Mouse (Mus musculus): ENCODE data around the gene Nupl2. TPM values are rescaled to one million over a fixed set of nuclear protein-coding genes. Genes with fewer than 3 reads are reported as not detected.

Nupl2 gene
- polyA plus RNA-seq, 1 experiment from 2014 or later = 15.1 TPM

DNA sequence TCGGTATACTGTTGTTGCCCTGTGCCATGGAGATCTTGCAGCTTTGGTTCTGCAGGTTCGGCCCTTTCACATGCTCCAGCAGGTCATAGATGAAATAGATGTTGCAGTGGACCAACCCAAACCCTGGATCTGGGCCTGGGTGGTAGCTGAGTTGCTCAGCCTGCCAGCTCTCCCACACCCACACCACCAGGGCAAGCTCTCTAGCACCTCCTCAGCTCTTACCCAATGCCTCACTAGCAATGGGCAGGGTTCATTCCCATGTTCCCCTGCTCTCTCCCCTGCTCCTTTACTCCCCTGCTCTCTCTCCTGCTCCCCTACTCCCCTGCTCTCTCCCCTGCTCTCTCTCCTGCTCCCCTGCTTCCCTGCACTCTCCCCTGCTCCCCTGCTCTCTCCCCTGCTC, 27.1 kb downstream of the Nupl2 start:
- H3K4me1 ChIP-seq (ENCODE audit: control insufficient read depth, insufficient read depth, low read length) = no peaks in the 10 kb centered on the region
- no peaks in the 10 kb centered on the region for H3K9me3 ChIP-seq (replicated peaks; ENCODE audit: control insufficient read depth, low read length)
- no peaks in the 10 kb centered on the region for H3K36me3 ChIP-seq (ENCODE audit: control insufficient read depth, insufficient read depth, low read length)
- DNase-seq (ENCODE audit: low spot score) (no peak), ATAC-seq (no peak)
- H3K9ac ChIP-seq (ENCODE audit: low read length) = no peak overlapping the region
- no peak overlapping the region for H3K27ac ChIP-seq (ENCODE audit: low read depth, low read length)
- no peak overlapping the region for H3K4me3 ChIP-seq (ENCODE audit: low read depth, low read length)
- no peak overlapping the region for H3K4me2 ChIP-seq (ENCODE audit: low read length)
- no peaks in the 10 kb centered on the region for H3K27me3 ChIP-seq (replicated peaks; ENCODE audit: control insufficient read depth, insufficient read depth, low read length)
- 82% methylated on average over 2 of the region's 2 CpGs for WGBS

DNA sequence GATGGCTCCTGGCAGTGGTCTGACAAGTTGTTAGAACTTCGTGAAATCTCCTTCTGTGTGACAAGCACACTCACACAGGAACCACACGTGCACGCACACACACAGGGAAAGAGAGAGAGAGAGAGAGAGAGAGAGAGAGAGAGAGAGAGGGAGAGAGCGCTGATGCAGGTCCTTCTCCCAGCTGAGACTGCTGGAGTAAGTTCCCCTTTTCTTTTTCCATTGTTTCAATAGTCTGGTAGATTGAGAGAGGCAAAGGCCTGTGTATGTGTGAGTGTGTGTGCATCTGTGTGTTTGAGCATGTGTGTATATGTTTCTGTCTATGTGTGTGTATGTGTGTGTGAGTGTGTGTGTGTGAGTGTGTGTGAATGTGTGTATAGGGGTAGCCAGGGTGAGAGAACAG, 36.2 kb downstream of the Nupl2 start:
- DNase-seq (ENCODE audit: low spot score) = no peak
- Histone ChIP-seq H3K4me3 (ENCODE audit: low read depth, low read length) (no peak overlapping the region), H3K27me3 (replicated peaks; ENCODE audit: control insufficient read depth, insufficient read depth, low read length) (no peaks in the 10 kb centered on the region)

DNA sequence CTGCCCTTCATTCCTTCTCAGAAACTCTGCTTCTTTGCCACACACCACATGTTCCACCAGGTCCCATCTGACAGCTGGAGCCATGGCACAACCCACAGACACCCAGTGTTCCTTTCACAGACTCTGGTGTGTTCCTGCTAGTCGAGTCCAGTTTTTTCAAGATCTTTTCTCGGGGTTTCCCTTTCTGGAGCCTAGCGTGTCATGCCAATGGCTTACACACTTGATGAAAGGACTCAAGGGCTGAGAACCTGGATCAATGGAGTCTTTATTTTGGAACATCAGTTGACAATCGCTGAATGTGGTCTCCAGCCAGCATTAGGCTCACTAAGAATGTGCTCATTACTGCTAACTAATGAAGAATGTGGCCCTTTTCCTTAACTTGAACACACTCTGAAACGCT, 37.7 kb downstream of the Nupl2 start:
- WGBS = 19% methylated on average over 5 of the region's 5 CpGs
- Histone ChIP-seq H3K27me3 (replicated peaks; ENCODE audit: control insufficient read depth, insufficient read depth, low read length) (no peaks in the 10 kb centered on the region), H3K9ac (ENCODE audit: low read length) (no peak overlapping the region), H3K9me3 (replicated peaks; ENCODE audit: control insufficient read depth, low read length) (no peaks in the 10 kb centered on the region), H3K4me3 (ENCODE audit: low read depth, low read length) (no peak overlapping the region), H3K4me2 (ENCODE audit: low read length) (no peak overlapping the region), H3K27ac (ENCODE audit: low read depth, low read length) (no peak overlapping the region), H3K36me3 (ENCODE audit: control insufficient read depth, insufficient read depth, low read length) (no peaks in the 10 kb centered on the region), H3K4me1 (ENCODE audit: control insufficient read depth, insufficient read depth, low read length) (no peaks in the 10 kb centered on the region)
- DNase-seq (ENCODE audit: low spot score) (peak; percentile 33), ATAC-seq (0 out of 2 replicates have a peak, but pooled peaks have one; percentile 18)

More for the DNA sequence above, 36.2 kb downstream of the Nupl2 start:
- H3K27ac ChIP-seq (ENCODE audit: low read depth, low read length) = no peak overlapping the region
- H3K9me3 ChIP-seq (replicated peaks; ENCODE audit: control insufficient read depth, low read length) = no peaks in the 10 kb centered on the region
- H3K36me3 ChIP-seq (ENCODE audit: control insufficient read depth, insufficient read depth, low read length) = no peaks in the 10 kb centered on the region
- no peak overlapping the region for H3K9ac ChIP-seq (ENCODE audit: low read length)
- H3K4me2 ChIP-seq (ENCODE audit: low read length) = no peak overlapping the region
- ATAC-seq = no peak
- no peaks in the 10 kb centered on the region for H3K4me1 ChIP-seq (ENCODE audit: control insufficient read depth, insufficient read depth, low read length)
- WGBS = 79% methylated on average over 4 of the region's 4 CpGs

DNA sequence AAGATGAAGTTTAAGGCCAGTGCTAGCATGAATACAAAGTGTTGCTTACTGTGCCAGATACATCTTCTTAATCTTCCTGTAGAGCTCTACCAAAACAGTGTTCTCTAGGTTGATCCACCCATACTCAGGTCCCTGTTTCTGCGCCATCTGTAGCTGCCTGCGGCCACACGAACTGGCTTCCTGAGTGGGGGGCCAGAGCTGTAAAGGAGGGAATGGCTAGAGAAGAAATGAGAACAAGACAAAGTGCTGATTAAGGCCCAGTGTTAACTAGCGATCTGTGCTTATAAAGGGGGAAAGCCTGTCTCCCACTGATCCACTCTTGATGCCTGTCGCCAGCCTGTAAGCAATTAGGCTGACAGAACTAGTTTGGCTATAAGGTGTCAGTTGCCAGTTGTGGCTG, 38.5 kb downstream of the Nupl2 start:
- ATAC-seq = no peak
- Histone ChIP-seq H3K36me3 (ENCODE audit: control insufficient read depth, insufficient read depth, low read length) (no peaks in the 10 kb centered on the region), H3K4me3 (ENCODE audit: low read depth, low read length) (no peak overlapping the region), H3K9me3 (replicated peaks; ENCODE audit: control insufficient read depth, low read length) (no peaks in the 10 kb centered on the region), H3K4me2 (ENCODE audit: low read length) (no peak overlapping the region), H3K27me3 (replicated peaks; ENCODE audit: control insufficient read depth, insufficient read depth, low read length) (no peaks in the 10 kb centered on the region), H3K27ac (ENCODE audit: low read depth, low read length) (no peak overlapping the region), H3K4me1 (ENCODE audit: control insufficient read depth, insufficient read depth, low read length) (no peaks in the 10 kb centered on the region), H3K9ac (ENCODE audit: low read length) (no peak overlapping the region)
- WGBS = 55% methylated on average over 5 of the region's 5 CpGs
- no peak for DNase-seq (ENCODE audit: low spot score)

DNA sequence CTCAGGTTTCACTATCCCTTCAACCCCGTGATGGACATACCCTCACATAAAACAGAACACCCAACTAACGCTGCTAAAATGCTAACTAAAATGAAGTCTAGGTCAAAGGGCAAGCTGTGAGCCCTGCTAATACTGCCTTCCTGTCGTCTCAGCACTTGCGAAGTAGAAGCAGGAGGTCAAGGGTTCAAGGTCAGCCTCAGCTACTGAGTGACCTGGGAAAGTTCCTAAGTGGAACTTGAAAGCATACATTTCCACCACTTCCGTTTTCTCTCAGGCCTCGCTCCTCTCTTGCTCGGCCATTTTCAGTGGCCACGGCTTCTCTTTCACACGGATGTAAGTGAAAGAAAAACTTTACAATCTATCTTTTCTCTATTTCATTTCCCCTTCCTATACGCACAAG, 43.2 kb downstream of the Nupl2 start:
- no peaks in the 10 kb centered on the region for H3K36me3 ChIP-seq (ENCODE audit: control insufficient read depth, insufficient read depth, low read length)
- H3K4me2 ChIP-seq (ENCODE audit: low read length) = no peak overlapping the region
- H3K9me3 ChIP-seq (replicated peaks; ENCODE audit: control insufficient read depth, low read length) = no peaks in the 10 kb centered on the region
- H3K9ac ChIP-seq (ENCODE audit: low read length) = no peak overlapping the region
- no peak for DNase-seq (ENCODE audit: low spot score)
- H3K27me3 ChIP-seq (replicated peaks; ENCODE audit: control insufficient read depth, insufficient read depth, low read length) = no peaks in the 10 kb centered on the region
- H3K27ac ChIP-seq (ENCODE audit: low read depth, low read length) = no peak overlapping the region
- H3K4me3 ChIP-seq (ENCODE audit: low read depth, low read length) = no peak overlapping the region
- no peaks in the 10 kb centered on the region for H3K4me1 ChIP-seq (ENCODE audit: control insufficient read depth, insufficient read depth, low read length)
- no peak for ATAC-seq
- WGBS = 78% methylated on average over 10 of the region's 10 CpGs

DNA sequence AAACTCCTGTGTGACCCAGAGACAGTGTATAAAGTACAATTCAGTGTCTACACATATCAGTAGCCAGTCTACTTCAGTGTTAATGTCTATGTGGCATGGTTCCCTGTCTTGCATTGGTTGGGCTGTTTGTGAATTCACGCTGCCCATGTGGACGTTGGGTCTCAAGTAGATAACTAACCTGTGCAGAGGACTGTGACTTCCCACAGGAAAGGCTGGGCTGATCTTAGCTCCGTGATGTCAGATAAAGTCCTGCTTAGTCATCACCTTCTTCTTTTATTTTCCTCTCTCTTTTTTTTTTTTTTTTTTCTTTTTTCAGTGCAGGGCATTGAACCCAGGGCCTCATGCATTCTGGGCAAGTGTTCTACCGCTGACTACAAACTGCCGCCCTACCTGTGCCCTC, 43.7 kb downstream of the Nupl2 start:
- no peak for DNase-seq (ENCODE audit: low spot score)
- Histone ChIP-seq H3K27ac (ENCODE audit: low read depth, low read length) (no peak overlapping the region), H3K4me2 (ENCODE audit: low read length) (no peak overlapping the region), H3K27me3 (replicated peaks; ENCODE audit: control insufficient read depth, insufficient read depth, low read length) (no peaks in the 10 kb centered on the region), H3K9ac (ENCODE audit: low read length) (no peak overlapping the region), H3K4me3 (ENCODE audit: low read depth, low read length) (no peak overlapping the region), H3K9me3 (replicated peaks; ENCODE audit: control insufficient read depth, low read length) (no peaks in the 10 kb centered on the region), H3K4me1 (ENCODE audit: control insufficient read depth, insufficient read depth, low read length) (no peaks in the 10 kb centered on the region), H3K36me3 (ENCODE audit: control insufficient read depth, insufficient read depth, low read length) (no peaks in the 10 kb centered on the region)
- no peak for ATAC-seq
- WGBS = 94% methylated on average over 5 of the region's 5 CpGs

DNA sequence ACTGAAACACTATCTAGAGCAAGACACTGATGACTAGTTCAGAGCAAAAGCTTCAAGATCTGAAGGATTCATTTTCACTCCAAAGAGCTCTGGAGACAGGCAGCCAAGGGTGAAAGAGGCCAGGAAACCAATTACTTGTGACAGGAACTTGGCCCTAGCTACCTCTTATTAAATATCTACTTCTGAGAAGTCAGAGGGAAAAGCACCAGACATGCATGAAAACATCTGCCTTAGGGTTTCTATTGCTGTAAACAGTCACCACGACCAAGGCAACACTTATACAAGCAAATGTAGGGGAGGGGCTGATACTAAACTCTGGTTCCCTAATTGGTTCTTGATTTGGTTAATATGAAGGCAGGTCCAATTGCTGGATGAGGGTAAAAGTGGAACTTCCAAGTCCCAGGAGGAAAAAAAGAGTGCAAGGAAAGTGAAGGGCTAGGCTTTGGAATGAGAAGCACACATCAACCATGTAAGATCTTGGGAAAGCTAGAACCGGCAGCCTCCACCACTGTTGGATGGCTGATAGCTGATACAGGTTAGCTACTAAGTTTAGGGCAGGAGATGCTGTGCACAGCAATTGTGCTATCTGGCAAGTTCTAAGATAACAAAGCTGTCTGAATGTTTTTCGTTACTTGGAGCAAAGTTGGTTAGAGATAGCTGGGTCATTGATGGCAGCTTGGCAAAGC, 49.2 kb downstream of the Nupl2 start:
- H3K27ac ChIP-seq (ENCODE audit: low read depth, low read length) = no peak overlapping the region
- WGBS = 72% methylated on average over 3 of the region's 3 CpGs
- no peak for ATAC-seq

DNA sequence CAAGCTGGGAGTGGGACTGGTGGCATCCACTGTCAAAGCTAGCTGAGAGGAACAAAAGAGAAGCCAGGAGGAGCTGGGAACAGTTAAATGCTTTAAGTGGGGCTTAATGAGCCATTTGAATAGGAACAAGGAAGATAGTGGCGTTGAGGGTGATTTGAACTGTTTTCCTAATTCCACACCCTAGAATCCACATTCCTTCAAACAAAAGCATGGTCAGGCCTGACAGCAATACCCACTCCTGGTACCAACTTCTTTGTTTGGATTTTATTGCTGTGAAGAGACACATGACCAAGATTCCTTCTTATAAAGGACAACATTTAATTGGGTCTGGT, 49.8 kb downstream of the Nupl2 start:
- H3K4me2 ChIP-seq (ENCODE audit: low read length) = no peak overlapping the region
- DNase-seq (ENCODE audit: low spot score) = no peak
- 40% methylated on average over 1 of the region's 1 CpGs for WGBS
- H3K36me3 ChIP-seq (ENCODE audit: control insufficient read depth, insufficient read depth, low read length) = no peaks in the 10 kb centered on the region
- no peak overlapping the region for H3K27ac ChIP-seq (ENCODE audit: low read depth, low read length)
- no peak overlapping the region for H3K4me3 ChIP-seq (ENCODE audit: low read depth, low read length)
- no peaks in the 10 kb centered on the region for H3K4me1 ChIP-seq (ENCODE audit: control insufficient read depth, insufficient read depth, low read length)
- no peak overlapping the region for H3K9ac ChIP-seq (ENCODE audit: low read length)
- no peak for ATAC-seq
- H3K9me3 ChIP-seq (replicated peaks; ENCODE audit: control insufficient read depth, low read length) = no peaks in the 10 kb centered on the region
- H3K27me3 ChIP-seq (replicated peaks; ENCODE audit: control insufficient read depth, insufficient read depth, low read length) = no peaks in the 10 kb centered on the region

More for the DNA sequence above, 49.2 kb downstream of the Nupl2 start:
- DNase-seq (ENCODE audit: low spot score) = no peak
- Histone ChIP-seq H3K36me3 (ENCODE audit: control insufficient read depth, insufficient read depth, low read length) (no peaks in the 10 kb centered on the region), H3K9ac (ENCODE audit: low read length) (no peak overlapping the region), H3K4me3 (ENCODE audit: low read depth, low read length) (no peak overlapping the region), H3K4me2 (ENCODE audit: low read length) (no peak overlapping the region), H3K4me1 (ENCODE audit: control insufficient read depth, insufficient read depth, low read length) (no peaks in the 10 kb centered on the region), H3K27me3 (replicated peaks; ENCODE audit: control insufficient read depth, insufficient read depth, low read length) (no peaks in the 10 kb centered on the region), H3K9me3 (replicated peaks; ENCODE audit: control insufficient read depth, low read length) (no peaks in the 10 kb centered on the region)

DNA sequence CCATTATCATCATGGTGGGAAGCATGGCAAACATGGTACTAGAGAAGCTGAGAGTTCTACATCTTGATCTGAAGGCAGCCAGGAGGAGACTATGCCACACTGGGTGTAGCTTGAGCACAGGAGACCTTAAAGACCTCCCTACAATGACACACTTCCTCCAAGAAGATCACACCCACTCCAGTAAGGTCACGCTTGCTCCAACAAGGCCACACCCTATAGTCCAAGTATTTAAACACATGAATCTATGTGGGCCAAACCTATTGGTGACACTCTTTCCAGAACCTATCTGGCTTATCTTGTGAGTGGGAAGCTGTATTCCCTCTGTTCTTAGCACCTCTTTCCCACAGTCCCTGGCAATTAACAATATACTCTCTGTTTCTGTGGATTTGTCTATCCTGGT, 50.1 kb downstream of the Nupl2 start:
- no peak for ATAC-seq
- no peaks in the 10 kb centered on the region for H3K4me1 ChIP-seq (ENCODE audit: control insufficient read depth, insufficient read depth, low read length)
- 88% methylated on average over 1 of the region's 1 CpGs for WGBS
- no peak overlapping the region for H3K27ac ChIP-seq (ENCODE audit: low read depth, low read length)
- H3K36me3 ChIP-seq (ENCODE audit: control insufficient read depth, insufficient read depth, low read length) = no peaks in the 10 kb centered on the region
- no peak overlapping the region for H3K4me3 ChIP-seq (ENCODE audit: low read depth, low read length)
- no peak overlapping the region for H3K9ac ChIP-seq (ENCODE audit: low read length)
- H3K9me3 ChIP-seq (replicated peaks; ENCODE audit: control insufficient read depth, low read length) = no peaks in the 10 kb centered on the region
- H3K27me3 ChIP-seq (replicated peaks; ENCODE audit: control insufficient read depth, insufficient read depth, low read length) = no peaks in the 10 kb centered on the region
- no peak overlapping the region for H3K4me2 ChIP-seq (ENCODE audit: low read length)
- no peak for DNase-seq (ENCODE audit: low spot score)
